Mouse (Mus musculus): ENCODE data around the gene Naa38. TPM values are rescaled to one million over a fixed set of nuclear protein-coding genes. Genes with fewer than 3 reads are reported as not detected.

Naa38 gene
- polyA plus RNA-seq, 1 experiment, result 69.8 TPM

- peak overlapping the region; percentile 92 for H3K27ac ChIP-seq (ENCODE audit: insufficient read depth, low read depth, low read length)
- H3K4me1 ChIP-seq (ENCODE audit: control insufficient read depth, insufficient read depth, low read length), result peaks cover 18% of the 10 kb centered on the region
- peak overlapping the region; percentile 78 for H3K4me3 ChIP-seq (ENCODE audit: insufficient read depth, low read length)
- TF ChIP-seq CTCF (IDR thresholded peaks at IDR 0.05; ENCODE audit: low read depth, low read length) (no peak), POLR2A (IDR thresholded peaks at IDR 0.05; ENCODE audit: borderline replicate concordance, low read depth, low read length) (no peak)
Measured at GRCm38 (mm10) chr11:69366855-69367615, 28.3 kb upstream of the Naa38 start.

GRCm38 (mm10) chr11:69367616-69368355 is 27.5 kb upstream of the Naa38 start:
- H3K4me3 ChIP-seq (ENCODE audit: insufficient read depth, low read length), result peak overlapping the region; percentile 78
- peak overlapping the region; percentile 92 for H3K27ac ChIP-seq (ENCODE audit: insufficient read depth, low read depth, low read length)
- TF ChIP-seq POLR2A (IDR thresholded peaks at IDR 0.05; ENCODE audit: borderline replicate concordance, low read depth, low read length) (no peak), CTCF (IDR thresholded peaks at IDR 0.05; ENCODE audit: low read depth, low read length) (no peak)
- peaks cover 18% of the 10 kb centered on the region for H3K4me1 ChIP-seq (ENCODE audit: control insufficient read depth, insufficient read depth, low read length)

GRCm38 (mm10) chr11:69368356-69369214 is 26.7 kb upstream of the Naa38 start:
- Histone ChIP-seq H3K4me3 (ENCODE audit: insufficient read depth, low read length) (peak overlapping the region; percentile 78), H3K27ac (ENCODE audit: insufficient read depth, low read depth, low read length) (peak overlapping the region; percentile 92), H3K4me1 (ENCODE audit: control insufficient read depth, insufficient read depth, low read length) (peaks cover 18% of the 10 kb centered on the region)
- TF ChIP-seq POLR2A (IDR thresholded peaks at IDR 0.05; ENCODE audit: borderline replicate concordance, low read depth, low read length), result no peak

GRCm38 (mm10) chr11:69369215-69369989 is 25.9 kb upstream of the Naa38 start, which contains the start of gene Chd3:
Gene Chd3 (minus strand): TSS chr11:69369406.
- TF ChIP-seq POLR2A (IDR thresholded peaks at IDR 0.05; ENCODE audit: borderline replicate concordance, low read depth, low read length), result no peak
- no peak for TF ChIP-seq CTCF (IDR thresholded peaks at IDR 0.05; ENCODE audit: low read depth, low read length)
- Histone ChIP-seq H3K4me1 (ENCODE audit: control insufficient read depth, insufficient read depth, low read length) (peaks cover 15% of the 10 kb centered on the region), H3K4me3 (ENCODE audit: insufficient read depth, low read length) (peak within 1 kb of the TSS; percentile 78), H3K27ac (ENCODE audit: insufficient read depth, low read depth, low read length) (peak within 1 kb of the TSS; percentile 92)

GRCm38 (mm10) chr11:69369990-69370816 is 25.1 kb upstream of the Naa38 start:
- Histone ChIP-seq H3K4me1 (ENCODE audit: control insufficient read depth, insufficient read depth, low read length) (peaks cover 8% of the 10 kb centered on the region), H3K27ac (ENCODE audit: insufficient read depth, low read depth, low read length) (no peak overlapping the region), H3K4me3 (ENCODE audit: insufficient read depth, low read length) (no peak overlapping the region)
- TF ChIP-seq POLR2A (IDR thresholded peaks at IDR 0.05; ENCODE audit: borderline replicate concordance, low read depth, low read length) (no peak), CTCF (IDR thresholded peaks at IDR 0.05; ENCODE audit: low read depth, low read length) (no peak)

- H3K4me3 ChIP-seq (ENCODE audit: insufficient read depth, low read length), result no peak overlapping the region
- TF ChIP-seq CTCF (IDR thresholded peaks at IDR 0.05; ENCODE audit: low read depth, low read length), result no peak
- TF ChIP-seq POLR2A (IDR thresholded peaks at IDR 0.05; ENCODE audit: borderline replicate concordance, low read depth, low read length), result no peak
- no peak overlapping the region for H3K27ac ChIP-seq (ENCODE audit: insufficient read depth, low read depth, low read length)
- peaks cover 3% of the 10 kb centered on the region for H3K4me1 ChIP-seq (ENCODE audit: control insufficient read depth, insufficient read depth, low read length)
Measured at GRCm38 (mm10) chr11:69370817-69371215, 24.5 kb upstream of the Naa38 start.

- TF ChIP-seq CTCF (IDR thresholded peaks at IDR 0.05; ENCODE audit: low read depth, low read length), result no peak
- Histone ChIP-seq H3K4me3 (ENCODE audit: insufficient read depth, low read length) (no peak overlapping the region), H3K27ac (ENCODE audit: insufficient read depth, low read depth, low read length) (no peak overlapping the region), H3K4me1 (ENCODE audit: control insufficient read depth, insufficient read depth, low read length) (peaks cover 2% of the 10 kb centered on the region; the same call in 1 of the 2 replicates)
Measured at GRCm38 (mm10) chr11:69371601-69372000, 23.7 kb upstream of the Naa38 start.

- Histone ChIP-seq H3K4me1 (ENCODE audit: control insufficient read depth, insufficient read depth, low read length) (peaks cover 2% of the 10 kb centered on the region; the same call in 1 of the 2 replicates), H3K4me3 (ENCODE audit: insufficient read depth, low read length) (no peak overlapping the region), H3K27ac (ENCODE audit: insufficient read depth, low read depth, low read length) (no peak overlapping the region)
- no peak for TF ChIP-seq CTCF (IDR thresholded peaks at IDR 0.05; ENCODE audit: low read depth, low read length)
- no peak for TF ChIP-seq POLR2A (IDR thresholded peaks at IDR 0.05; ENCODE audit: borderline replicate concordance, low read depth, low read length)
Measured at GRCm38 (mm10) chr11:69372056-69372779, 23.1 kb upstream of the Naa38 start.
